Mouse (Mus musculus) kidney, embryonic 15.5 days (tissue): ENCODE results near the gene Pla2g1b. TPM values are rescaled to one million over a fixed set of nuclear protein-coding genes. Genes with fewer than 3 reads are reported as not detected.

ENCODE experiments used
- ATAC-seq: fragments of 200-750 bp; cut with Nextera tagmentation; replicated peaks from 2 replicates; pipeline ENCODE4 v1.8.0; 2017; ENCODE audit warnings: moderate TSS enrichment; ENCODE audit not compliant: low FRiP score
- H3K27ac ChIP-seq: fragments of 300-500 bp; sonication (generic); 2 replicates; pipeline ENCODE4 v1.5.1; 2015; ENCODE audit warnings: mild to moderate bottlenecking, inconsistent platforms
- H3K27me3 ChIP-seq: fragments of 300-500 bp; sonication (generic); 2 replicates; pipeline ENCODE4 v1.6.1; 2015; ENCODE audit warnings: inconsistent platforms
- H3K36me3 ChIP-seq: fragments of 300-500 bp; sonication (generic); 2 replicates; pipeline ENCODE4 v1.6.1; 2015; ENCODE audit warnings: inconsistent platforms
- H3K4me1 ChIP-seq: fragments of 300-500 bp; sonication (generic); 2 replicates; pipeline ENCODE4 v1.6.1; 2015; ENCODE audit warnings: inconsistent platforms
- H3K4me2 ChIP-seq: fragments of 300-500 bp; sonication (generic); 2 replicates; pipeline ENCODE4 v1.6.1; 2015; ENCODE audit warnings: moderate library complexity, mild to moderate bottlenecking, inconsistent platforms
- H3K4me3 ChIP-seq: fragments of 300-500 bp; sonication (generic); replicated peaks from 2 replicates; pipeline ENCODE4 v1.5.1; 2015; ENCODE audit warnings: mild to moderate bottlenecking, inconsistent platforms
- H3K9ac ChIP-seq: fragments of 300-500 bp; sonication (generic); 2 replicates; pipeline ENCODE4 v1.6.1; 2015; ENCODE audit warnings: mild to moderate bottlenecking, inconsistent platforms
- H3K9me3 ChIP-seq: fragments of 300-500 bp; sonication (generic); replicated peaks from 2 replicates; pipeline ENCODE4 v1.6.1; 2016; ENCODE audit warnings: inconsistent platforms
- WGBS: fragments of 180-500 bp; shearing (Covaris S2); methylation state at CpG from one replicate; pipeline ENCODE4 v1.1.7; 2015; ENCODE audit warnings: mixed read lengths; 5-methylcytosine and 5-hydroxymethylcytosine counted together
- polyA plus RNA-seq: library from polyadenylated mRNA; unstranded; fragments of >200 nt; fragmentation: Nextera tagmentation; extraction: Ambion mirVana; gene quantifications from 2 replicates; pipeline ENCODE4 v1.2.1, GENCODE M21; 2015

The Pla2g1b gene
- polyA plus RNA-seq: 0.61 and 1.2 TPM in 2 replicates

DNA sequence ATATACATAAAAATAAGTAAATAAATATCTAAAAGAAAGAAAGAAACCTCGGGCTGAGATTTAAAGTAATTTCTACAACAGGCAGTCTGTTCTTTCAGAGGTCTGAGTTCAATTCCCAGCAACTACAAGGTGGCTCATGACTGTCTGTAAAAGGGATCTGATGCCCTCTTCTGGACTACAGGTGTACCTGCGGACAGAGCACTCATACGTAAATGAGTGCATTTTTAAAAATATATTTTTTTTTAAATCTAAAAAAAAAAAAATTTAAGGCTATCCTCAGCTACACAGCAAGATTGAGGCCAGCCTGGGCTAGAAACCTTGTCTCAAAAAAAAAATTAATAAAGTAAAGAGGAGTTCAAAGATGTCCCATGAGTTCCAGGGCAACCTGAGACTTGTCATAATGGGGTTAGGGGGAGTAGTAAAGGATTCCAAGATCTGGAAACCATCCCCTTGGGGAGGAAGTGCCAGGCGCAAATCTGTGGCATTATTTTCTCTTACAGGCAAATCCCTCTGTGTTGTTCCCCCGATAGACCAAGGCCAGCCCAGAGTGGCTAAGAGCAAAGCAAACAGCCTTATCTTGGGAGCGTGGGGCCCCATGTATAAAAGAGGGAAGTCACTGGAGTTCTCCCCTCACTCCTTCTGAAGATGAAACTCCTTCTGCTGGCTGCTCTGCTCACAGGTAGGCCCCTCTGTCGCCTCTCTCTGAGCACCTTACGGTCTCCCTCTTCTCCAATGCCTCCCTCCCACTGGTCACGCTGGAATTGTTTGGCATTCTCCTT lies at the start of gene Pla2g1b:
Pla2g1b (plus strand) TSS at position 621 of the 779 bp plus-strand sequence.
- no peak within 1 kb of the TSS for H3K9ac ChIP-seq
- no peaks in the 10 kb centered on the region for H3K36me3 ChIP-seq
- ATAC-seq: no peak
- no peak within 1 kb of the TSS for H3K4me3 ChIP-seq
- no peaks in the 10 kb centered on the region for H3K9me3 ChIP-seq
- H3K27ac ChIP-seq: no peak within 1 kb of the TSS
- peaks cover 4% of the 10 kb centered on the region for H3K4me1 ChIP-seq
- H3K4me2 ChIP-seq: no peak within 1 kb of the TSS
- H3K27me3 ChIP-seq: no peaks in the 10 kb centered on the region
- whole genome bisulfite sequencing: 45% methylated on average over 9 of the region's 9 CpGs

DNA sequence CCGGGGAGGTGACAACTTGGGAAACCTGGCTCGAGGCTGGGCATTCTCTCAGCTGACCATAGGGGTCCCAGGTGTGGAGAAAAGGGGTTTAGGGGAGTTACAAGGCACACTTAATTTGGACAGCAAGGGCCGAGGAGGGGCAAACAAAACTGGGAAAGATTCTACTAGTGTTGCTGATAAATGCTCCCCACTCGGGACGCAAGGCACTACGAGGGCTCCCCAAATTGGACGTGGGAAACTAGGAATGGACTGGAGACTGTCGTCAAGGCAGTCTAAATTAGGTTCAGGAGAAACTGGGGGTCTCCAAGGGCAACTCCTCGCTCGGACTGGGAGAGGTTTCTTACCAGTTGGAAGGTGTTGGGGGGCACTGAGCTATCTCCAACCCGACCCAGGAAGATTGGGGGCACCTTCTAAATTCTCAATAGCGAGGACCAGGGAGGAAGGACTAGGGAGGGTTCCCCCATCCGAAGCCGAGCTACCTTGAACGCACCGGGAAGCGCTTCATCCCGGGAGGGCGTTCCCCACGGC lies 37.2 kb upstream of the Pla2g1b start:
- Histone ChIP-seq H3K4me3 (peak overlapping the region; percentile 97), H3K4me1 (peaks cover 46% of the 10 kb centered on the region), H3K27ac (no peak overlapping the region), H3K36me3 (peaks cover 10% of the 10 kb centered on the region; the same call in 1 of the 2 replicates), H3K4me2 (peak overlapping the region; percentile 88), H3K9ac (peak overlapping the region; percentile 97), H3K9me3 (no peaks in the 10 kb centered on the region), H3K27me3 (peaks cover 17% of the 10 kb centered on the region)
- 2% methylated on average over 20 of the region's 20 CpGs for WGBS
- ATAC-seq: no peak

DNA sequence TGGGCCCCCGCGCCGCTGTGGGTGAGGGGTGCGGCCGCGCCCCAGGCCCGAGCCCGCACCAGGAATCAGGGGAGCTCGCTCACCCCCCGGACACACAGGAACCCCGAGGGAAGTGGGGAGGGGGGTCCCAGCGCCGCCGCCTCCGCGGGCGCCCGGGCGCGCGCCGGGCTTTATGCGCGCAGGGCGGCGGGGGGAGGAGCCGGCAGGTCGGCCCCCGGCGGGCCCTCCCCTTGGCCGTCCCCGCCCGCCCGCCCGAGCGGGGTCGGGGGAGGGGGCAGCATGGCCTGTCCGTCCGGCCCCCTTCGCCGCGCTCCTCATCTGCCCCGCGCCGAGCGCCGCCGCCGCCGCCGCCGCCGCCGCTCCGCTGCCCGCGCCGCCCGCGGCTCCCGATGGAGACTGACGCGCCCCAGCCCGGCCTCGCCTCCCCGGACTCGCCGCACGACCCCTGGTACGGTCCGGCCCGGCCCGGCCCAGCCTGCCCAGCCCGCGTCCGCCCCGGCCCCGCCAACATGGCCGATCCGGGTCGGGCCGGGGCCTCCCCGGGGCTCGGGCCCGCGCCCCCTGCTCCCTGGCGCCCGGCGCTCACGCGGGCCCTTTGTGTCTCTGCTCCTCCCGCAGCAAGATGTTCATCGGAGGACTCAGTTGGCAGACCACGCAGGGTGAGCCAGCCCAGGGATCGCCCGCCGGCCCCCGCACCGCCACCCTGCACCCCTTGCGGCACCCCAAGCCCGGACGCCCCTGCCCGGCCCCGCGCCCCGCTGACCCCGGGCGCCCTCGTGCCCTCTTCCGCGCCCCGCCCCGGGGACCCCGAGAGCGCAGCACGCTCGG lies 36.5 kb upstream of the Pla2g1b start, which contains the start of gene Msi1:
Msi1 (plus strand) TSS at position 241 of the 828 bp plus-strand sequence.
- peaks cover 53% of the 10 kb centered on the region for H3K4me1 ChIP-seq
- peak within 1 kb of the TSS; percentile 97 for H3K4me3 ChIP-seq
- under 1% methylated on average over 39 of the region's 117 CpGs for WGBS
- H3K9me3 ChIP-seq: no peaks in the 10 kb centered on the region
- peaks cover 13% of the 10 kb centered on the region; the same call in 1 of the 2 replicates for H3K36me3 ChIP-seq
- peak within 1 kb of the TSS; percentile 79 for H3K27ac ChIP-seq
- H3K27me3 ChIP-seq: peaks cover 17% of the 10 kb centered on the region
- ATAC-seq: peak; percentile 69
- H3K4me2 ChIP-seq: peak within 1 kb of the TSS; percentile 88
- H3K9ac ChIP-seq: peak within 1 kb of the TSS; percentile 97

DNA sequence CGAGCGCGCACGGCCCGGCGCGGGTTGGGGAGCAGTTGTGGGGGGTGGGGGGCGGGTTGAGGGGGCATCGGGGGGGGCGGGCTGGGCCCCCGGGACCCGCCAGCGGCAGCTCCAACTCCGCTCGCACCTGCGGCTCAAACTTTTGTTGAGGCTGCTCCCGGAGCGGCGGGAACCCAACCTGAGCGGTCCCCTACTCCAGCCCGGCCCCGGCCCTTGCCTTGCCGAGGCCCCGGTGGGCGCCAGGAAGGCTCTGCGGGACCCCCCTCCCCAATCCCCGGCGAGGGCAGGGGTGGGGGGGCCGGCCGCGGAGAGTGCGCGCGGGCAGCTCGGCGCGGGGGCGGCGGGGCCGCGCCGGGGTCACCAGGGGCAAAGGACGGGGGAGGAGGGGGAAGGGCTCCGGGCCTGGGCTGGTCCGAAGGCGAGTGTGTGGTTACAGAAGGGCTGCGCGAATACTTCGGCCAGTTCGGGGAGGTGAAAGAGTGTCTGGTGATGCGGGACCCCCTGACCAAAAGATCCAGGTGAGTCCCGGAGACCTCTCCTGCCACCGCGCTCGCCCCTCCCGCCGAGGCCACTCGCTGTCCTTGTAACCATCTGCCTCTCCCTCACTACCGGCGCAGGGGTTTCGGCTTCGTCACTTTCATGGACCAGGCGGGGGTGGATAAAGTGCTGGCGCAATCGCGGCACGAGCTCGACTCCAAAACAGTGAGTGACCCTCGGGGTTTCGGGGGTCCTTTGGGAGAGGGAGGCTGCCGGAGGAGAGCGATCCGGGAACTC lies 35.7 kb upstream of the Pla2g1b start:
- peak overlapping the region; percentile 97 for H3K4me3 ChIP-seq

DNA sequence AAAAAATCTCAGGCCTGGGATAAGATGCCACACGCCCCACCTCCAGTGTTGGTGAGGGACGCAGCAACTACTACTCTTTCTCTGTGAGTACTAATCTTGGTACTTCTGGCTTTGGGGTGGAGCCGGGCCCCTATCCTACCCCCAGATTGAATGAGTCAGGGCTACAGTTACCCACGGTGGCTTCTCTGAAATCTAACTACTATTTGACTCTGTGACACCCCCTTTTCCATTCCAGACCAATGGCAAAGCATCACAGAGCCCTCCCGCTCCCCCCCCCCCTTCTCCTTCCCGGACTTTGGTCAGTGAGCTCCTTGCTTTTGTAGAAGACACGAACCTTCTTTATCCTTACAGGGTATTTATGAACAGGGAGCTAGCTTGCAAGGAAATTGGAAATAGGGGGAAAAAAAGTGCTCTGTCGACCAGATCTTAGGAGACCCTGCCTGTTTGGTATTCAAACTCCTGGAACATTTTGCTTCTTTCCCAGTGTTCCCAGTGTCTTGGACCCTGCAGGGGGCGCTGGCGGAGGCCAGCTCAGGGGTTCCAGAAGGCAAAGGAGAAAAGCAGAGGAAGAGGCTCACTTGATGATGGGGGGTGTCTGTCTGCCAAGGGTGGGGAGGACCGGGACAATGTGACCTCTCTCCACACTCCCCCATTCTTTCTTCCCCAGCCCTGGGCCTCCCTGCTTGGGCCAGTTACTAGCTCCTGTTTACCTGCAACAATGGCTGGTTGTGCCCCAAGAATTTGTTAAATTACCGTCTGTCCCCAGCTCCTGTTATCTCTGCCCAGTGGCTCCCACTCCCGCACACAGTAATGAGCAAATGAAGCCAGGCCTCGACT lies 34.8 kb upstream of the Pla2g1b start:
- Histone ChIP-seq H3K36me3 (peaks cover 13% of the 10 kb centered on the region; the same call in 1 of the 2 replicates), H3K4me2 (peak overlapping the region; percentile 88), H3K9ac (peak overlapping the region; percentile 97), H3K4me1 (peaks cover 70% of the 10 kb centered on the region), H3K27ac (peak overlapping the region; percentile 79), H3K9me3 (no peaks in the 10 kb centered on the region), H3K4me3 (peak overlapping the region; percentile 97), H3K27me3 (peaks cover 17% of the 10 kb centered on the region)
- no peak for ATAC-seq
- WGBS: 15% methylated on average over 14 of the region's 14 CpGs

More for the DNA sequence above, 35.7 kb upstream of the Pla2g1b start:
- H3K36me3 ChIP-seq: peaks cover 13% of the 10 kb centered on the region; the same call in 1 of the 2 replicates
- ATAC-seq: peak; percentile 38
- under 1% methylated on average over 61 of the region's 73 CpGs for WGBS
- H3K9ac ChIP-seq: peak overlapping the region; percentile 97
- peak overlapping the region; percentile 79 for H3K27ac ChIP-seq
- H3K4me1 ChIP-seq: peaks cover 61% of the 10 kb centered on the region
- H3K4me2 ChIP-seq: peak overlapping the region; percentile 88
- H3K9me3 ChIP-seq: no peaks in the 10 kb centered on the region
- peaks cover 17% of the 10 kb centered on the region for H3K27me3 ChIP-seq

DNA sequence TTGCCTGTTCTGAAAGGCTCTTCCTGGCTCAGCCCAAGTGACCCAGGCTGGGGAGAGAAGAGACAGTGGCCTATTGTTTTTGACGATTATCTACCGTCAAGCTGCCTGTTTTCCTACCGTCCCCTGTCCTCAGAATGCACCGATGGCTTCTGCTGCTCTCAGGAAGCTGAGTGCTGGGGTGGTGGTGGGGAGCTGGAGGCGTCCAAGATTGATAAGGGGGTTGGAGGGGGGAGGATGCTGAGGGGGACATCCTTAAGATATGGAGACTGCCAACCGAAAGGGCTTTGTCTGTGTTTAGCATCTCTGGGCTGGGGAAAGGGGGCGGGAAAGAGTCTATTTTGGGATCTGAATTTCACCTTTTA lies 34.2 kb upstream of the Pla2g1b start:
- Histone ChIP-seq H3K27me3 (peaks cover 15% of the 10 kb centered on the region), H3K27ac (no peak overlapping the region), H3K4me3 (peak overlapping the region; percentile 97), H3K9me3 (no peaks in the 10 kb centered on the region), H3K36me3 (peaks cover 13% of the 10 kb centered on the region; the same call in 1 of the 2 replicates), H3K9ac (peak overlapping the region; percentile 97; the same call in 1 of the 2 replicates), H3K4me1 (peaks cover 76% of the 10 kb centered on the region), H3K4me2 (peak overlapping the region; percentile 88)
- ATAC-seq: no peak
- 26% methylated on average over 7 of the region's 7 CpGs for WGBS

DNA sequence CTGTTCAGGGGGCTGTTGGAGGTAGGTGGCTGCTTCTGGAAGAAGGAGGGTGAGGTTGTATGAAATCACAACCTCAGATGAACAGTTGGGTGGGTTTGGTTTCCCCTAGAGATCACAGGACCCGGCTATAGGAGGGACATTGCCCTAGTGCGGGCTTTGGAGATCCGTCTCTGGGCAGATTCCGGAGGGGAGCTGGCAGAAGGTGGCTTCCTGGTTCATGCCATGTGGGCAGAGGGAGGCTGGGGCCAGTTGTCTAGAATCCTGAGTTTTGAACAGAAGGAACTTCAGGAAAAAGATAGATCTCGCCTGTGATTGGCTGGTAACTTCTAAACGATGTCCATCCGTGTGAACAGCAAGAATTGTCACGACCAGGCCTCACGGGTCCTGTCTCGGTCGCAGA lies 33.7 kb upstream of the Pla2g1b start:
- no peaks in the 10 kb centered on the region for H3K9me3 ChIP-seq
- H3K36me3 ChIP-seq: peaks cover 13% of the 10 kb centered on the region; the same call in 1 of the 2 replicates
- no peak overlapping the region for H3K27ac ChIP-seq
- WGBS: 73% methylated on average over 11 of the region's 11 CpGs
- no peak overlapping the region for H3K4me3 ChIP-seq
- ATAC-seq: no peak
- no peak overlapping the region for H3K9ac ChIP-seq
- peaks cover 81% of the 10 kb centered on the region for H3K4me1 ChIP-seq
- H3K4me2 ChIP-seq: peak overlapping the region; percentile 88
- peaks cover 13% of the 10 kb centered on the region for H3K27me3 ChIP-seq

DNA sequence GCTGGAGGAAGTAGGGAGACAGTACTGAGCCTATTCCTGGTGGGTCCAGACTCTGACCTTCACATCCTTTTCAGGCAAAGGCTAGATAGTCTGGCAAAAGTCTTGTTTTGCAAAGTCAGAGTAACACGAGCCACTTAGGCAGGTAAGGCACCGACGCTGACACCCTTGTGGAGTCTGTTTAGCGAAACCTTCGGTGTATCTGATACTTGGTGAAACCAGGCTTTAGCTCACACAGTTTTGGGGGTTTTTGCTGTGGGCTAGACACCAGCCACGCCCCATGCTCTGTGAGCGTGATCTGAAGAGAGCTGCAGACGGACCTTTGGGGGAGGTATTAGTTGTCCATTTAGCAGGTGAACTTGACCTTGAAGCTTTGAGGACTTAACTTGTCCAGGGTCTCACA lies 32.9 kb upstream of the Pla2g1b start:
- 76% methylated on average over 8 of the region's 8 CpGs for WGBS
- H3K27me3 ChIP-seq: peaks cover 9% of the 10 kb centered on the region
- ATAC-seq: no peak
- no peak overlapping the region for H3K4me2 ChIP-seq
- no peaks in the 10 kb centered on the region for H3K9me3 ChIP-seq
- H3K27ac ChIP-seq: no peak overlapping the region
- H3K9ac ChIP-seq: no peak overlapping the region
- H3K4me3 ChIP-seq: no peak overlapping the region
- H3K4me1 ChIP-seq: peaks cover 88% of the 10 kb centered on the region
- peaks cover 14% of the 10 kb centered on the region; the same call in 1 of the 2 replicates for H3K36me3 ChIP-seq

DNA sequence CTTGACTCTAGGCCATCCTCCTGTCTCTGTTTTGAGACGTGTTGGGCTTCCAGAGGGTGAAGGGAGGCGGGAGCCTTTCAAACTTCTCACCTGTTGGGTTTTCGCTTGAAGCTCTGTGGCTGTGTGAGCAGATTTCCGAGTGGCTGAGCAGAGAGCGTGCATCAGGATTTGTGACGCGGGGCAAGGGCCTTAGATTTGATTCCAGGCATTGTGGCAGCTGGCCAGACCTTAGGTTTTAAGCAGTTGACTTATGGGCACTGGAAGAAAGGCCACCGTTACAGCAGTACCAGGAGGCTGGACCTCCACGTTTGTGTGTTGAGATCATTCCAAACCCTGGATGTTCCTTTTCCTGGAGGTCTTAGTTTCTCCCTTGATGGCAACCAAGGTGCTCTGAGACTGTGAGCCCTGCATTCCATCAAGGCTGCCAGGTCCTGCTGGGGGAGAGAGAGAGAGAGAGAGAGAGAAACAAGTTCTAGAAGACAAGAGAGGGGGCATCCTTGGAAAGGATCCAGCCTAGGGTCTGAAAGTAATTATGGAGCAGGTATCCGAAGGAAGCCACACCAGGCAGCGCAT lies 31.7 kb upstream of the Pla2g1b start:
- peaks cover 24% of the 10 kb centered on the region for H3K36me3 ChIP-seq
- H3K27me3 ChIP-seq: no peaks in the 10 kb centered on the region
- no peak for ATAC-seq
- H3K4me3 ChIP-seq: no peak overlapping the region
- no peak overlapping the region for H3K9ac ChIP-seq
- H3K4me2 ChIP-seq: no peak overlapping the region
- H3K9me3 ChIP-seq: no peaks in the 10 kb centered on the region
- peaks cover 86% of the 10 kb centered on the region for H3K4me1 ChIP-seq
- 44% methylated on average over 11 of the region's 11 CpGs for WGBS
- no peak overlapping the region for H3K27ac ChIP-seq
